Mouse (Mus musculus) neural tube, embryonic 13.5 days (tissue): Measurements from ENCODE around the gene Acad10. TPM values are rescaled to one million over a fixed set of nuclear protein-coding genes. Genes with fewer than 3 reads are reported as not detected.
"Not testable (repeated sequence)": the region's sequence is repeated elsewhere in the genome, so short reads cannot be mapped to it uniquely, and the experiment has no call there.

Experiments used
- ATAC-seq: fragments of 200-750 bp; cut with Nextera tagmentation; 2 replicates; pipeline ENCODE4 v1.8.0; 2017; ENCODE audit warnings: low read depth, mild to moderate bottlenecking, moderate TSS enrichment, moderate library complexity
- H3K27ac ChIP-seq: fragments of 300-500 bp; sonication (generic); replicated peaks from 2 replicates; pipeline ENCODE4 v1.5.1; 2015; ENCODE audit warnings: moderate library complexity, mild to moderate bottlenecking, inconsistent platforms
- H3K27me3 ChIP-seq: fragments of 300-500 bp; sonication (generic); 2 replicates; pipeline ENCODE4 v1.6.1; 2015; ENCODE audit warnings: mild to moderate bottlenecking, inconsistent platforms
- H3K36me3 ChIP-seq: fragments of 300-500 bp; sonication (generic); 2 replicates; pipeline ENCODE4 v1.6.1; 2015; ENCODE audit warnings: mild to moderate bottlenecking, inconsistent platforms
- H3K4me1 ChIP-seq: fragments of 300-500 bp; sonication (generic); replicated peaks from 2 replicates; pipeline ENCODE4 v1.6.1; 2015; ENCODE audit warnings: inconsistent platforms
- H3K4me2 ChIP-seq: fragments of 300-500 bp; sonication (generic); 2 replicates; pipeline ENCODE4 v1.6.1; 2015; ENCODE audit warnings: inconsistent platforms, mild to moderate bottlenecking, moderate library complexity
- H3K4me3 ChIP-seq: fragments of 300-500 bp; sonication (generic); 2 replicates; pipeline ENCODE4 v1.5.1; 2015; ENCODE audit warnings: mild to moderate bottlenecking, inconsistent platforms
- H3K9ac ChIP-seq: fragments of 300-500 bp; sonication (generic); 2 replicates; pipeline ENCODE4 v1.6.1; 2015; ENCODE audit warnings: moderate library complexity, mild to moderate bottlenecking, inconsistent platforms
- H3K9me3 ChIP-seq: fragments of 300-500 bp; sonication (generic); 2 replicates; pipeline ENCODE4 v1.6.1; 2016; ENCODE audit warnings: inconsistent platforms
- WGBS: fragments of 180-500 bp; shearing (Covaris S2); methylation state at CpG from one replicate; pipeline ENCODE4 v1.1.7; 2015; 5-methylcytosine and 5-hydroxymethylcytosine counted together
- polyA plus RNA-seq: library from polyadenylated mRNA; unstranded; fragments of >200 nt; fragmentation: Nextera tagmentation; extraction: Ambion mirVana; gene quantifications from 2 replicates; pipeline ENCODE4 v1.2.1, GENCODE M21; 2015

Acad10 gene
- polyA plus RNA-seq, 1 experiment from 2014 or later = 1.3 TPM

GRCm38 (mm10) chr5:121609556-121610135 lies 50.7 kb downstream of the Acad10 start:
- H3K36me3 ChIP-seq, H3K4me3 ChIP-seq, H3K4me2 ChIP-seq, H3K4me1 ChIP-seq, H3K9ac ChIP-seq, ATAC-seq, H3K27ac ChIP-seq, H3K27me3 ChIP-seq, H3K9me3 ChIP-seq: not testable (repeated sequence)
- WGBS = 42% methylated on average over 7 of the region's 8 CpGs

- WGBS = 0% methylated on average over 2 of the region's 2 CpGs
- no peak for ATAC-seq
- H3K9me3 ChIP-seq = no peaks in the 10 kb centered on the region
These were observed 54.2 kb downstream of the Acad10 start for GRCm38 (mm10) chr5:121606151-121606550.

GRCm38 (mm10) chr5:121603815-121604214 lies 56.5 kb downstream of the Acad10 start:
- H3K36me3 ChIP-seq, ATAC-seq, H3K4me2 ChIP-seq, H3K9ac ChIP-seq, H3K27me3 ChIP-seq, H3K27ac ChIP-seq, H3K4me3 ChIP-seq, H3K9me3 ChIP-seq, H3K4me1 ChIP-seq: not testable (repeated sequence)
- WGBS = 85% methylated on average over 1 of the region's 1 CpGs

More at GRCm38 (mm10) chr5:121606151-121606550, 54.2 kb downstream of the Acad10 start:
- H3K4me1 ChIP-seq = 0 out of 2 replicates have a peak, but pooled peaks cover 4% of the 10 kb centered on the region
- H3K4me3 ChIP-seq = no peak overlapping the region
- H3K27ac ChIP-seq = no peak overlapping the region
- H3K4me2 ChIP-seq = no peak overlapping the region
- H3K27me3 ChIP-seq = no peaks in the 10 kb centered on the region
- H3K9ac ChIP-seq = no peak overlapping the region
- no peaks in the 10 kb centered on the region for H3K36me3 ChIP-seq

DNA sequence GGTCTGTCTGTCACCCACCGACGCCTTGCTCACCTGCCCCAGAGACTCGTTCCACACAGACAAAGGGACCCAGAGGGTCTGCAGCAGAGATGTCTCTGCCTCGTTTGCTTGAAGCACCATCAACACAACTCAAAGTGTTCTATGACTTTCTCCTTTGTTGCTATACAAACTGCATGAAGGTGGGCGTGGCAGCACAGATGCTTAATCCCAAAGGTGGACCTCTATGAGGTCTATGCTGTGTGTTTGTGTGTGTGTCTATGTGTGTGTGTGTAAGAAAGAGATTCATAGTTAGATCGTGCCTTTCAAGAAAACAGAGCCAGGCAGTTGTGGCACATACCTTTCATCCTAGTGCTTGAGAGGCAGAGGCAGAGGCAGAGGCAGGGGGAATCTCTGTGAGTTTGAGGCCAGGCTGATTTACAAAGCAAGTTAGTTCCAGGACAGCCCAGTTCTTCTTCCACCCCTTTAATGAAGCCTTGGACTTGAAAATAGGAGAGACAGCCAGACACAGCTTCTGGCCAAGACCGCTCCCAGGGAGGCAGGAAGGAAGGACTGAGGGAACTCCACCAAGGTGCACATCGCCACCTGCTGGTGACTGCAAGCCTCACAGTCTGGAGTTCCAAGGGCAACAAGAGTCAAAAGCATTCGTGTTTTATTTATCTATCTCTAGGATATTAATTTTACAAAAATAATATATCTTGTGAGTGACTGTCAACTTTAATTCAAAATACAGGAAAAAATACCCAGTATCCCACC lies 58.6 kb downstream of the Acad10 start:
- H3K9ac ChIP-seq = peak overlapping the region; percentile 41; the same call in 1 of the 2 replicates
- H3K4me3 ChIP-seq = no peak overlapping the region
- 0 out of 2 replicates have a peak, but pooled peaks cover 4% of the 10 kb centered on the region for H3K4me1 ChIP-seq
- no peak overlapping the region for H3K27ac ChIP-seq
- H3K36me3 ChIP-seq = no peaks in the 10 kb centered on the region
- no peak overlapping the region for H3K4me2 ChIP-seq
- H3K27me3 ChIP-seq = no peaks in the 10 kb centered on the region
- H3K9me3 ChIP-seq = no peaks in the 10 kb centered on the region
- ATAC-seq = no peak
- WGBS = 31% methylated on average over 9 of the region's 9 CpGs

DNA sequence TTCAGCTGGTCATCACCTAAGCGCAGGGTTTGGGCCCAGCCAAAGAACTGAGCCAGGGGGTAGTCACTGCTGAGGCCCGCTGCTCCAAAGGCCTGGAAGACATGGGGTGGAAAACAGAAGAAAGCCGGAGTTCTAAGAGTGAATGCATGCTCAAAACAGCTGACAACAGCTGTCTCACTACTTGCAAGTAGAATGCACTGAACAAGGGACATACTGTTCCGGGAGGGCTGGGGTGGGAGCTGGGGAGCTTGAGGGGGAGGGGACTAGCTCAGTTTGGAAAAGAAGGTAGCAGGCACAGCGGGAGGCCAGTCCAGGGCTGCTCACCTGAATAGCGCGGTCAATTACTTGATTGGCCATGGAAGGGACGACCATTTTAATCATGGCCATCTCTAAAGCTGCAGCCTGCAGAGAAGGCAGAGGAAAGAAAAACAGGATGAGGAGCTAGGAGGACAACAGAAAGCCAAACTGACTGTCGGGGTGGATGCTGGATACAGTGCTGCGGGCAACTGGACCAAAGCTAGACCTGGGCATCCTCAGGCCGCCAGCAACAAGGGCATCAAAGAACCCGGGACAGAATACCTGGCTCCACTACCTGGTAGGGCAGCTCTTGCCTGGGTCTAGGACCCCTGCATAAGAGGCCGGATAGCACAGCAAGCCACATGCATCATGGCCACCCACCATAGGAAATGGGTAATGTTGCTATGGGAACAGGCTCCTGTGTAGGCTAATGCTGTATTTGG lies 61.3 kb downstream of the Acad10 start:
- H3K36me3 ChIP-seq = no peaks in the 10 kb centered on the region
- whole genome bisulfite sequencing = 59% methylated on average over 13 of the region's 13 CpGs

DNA sequence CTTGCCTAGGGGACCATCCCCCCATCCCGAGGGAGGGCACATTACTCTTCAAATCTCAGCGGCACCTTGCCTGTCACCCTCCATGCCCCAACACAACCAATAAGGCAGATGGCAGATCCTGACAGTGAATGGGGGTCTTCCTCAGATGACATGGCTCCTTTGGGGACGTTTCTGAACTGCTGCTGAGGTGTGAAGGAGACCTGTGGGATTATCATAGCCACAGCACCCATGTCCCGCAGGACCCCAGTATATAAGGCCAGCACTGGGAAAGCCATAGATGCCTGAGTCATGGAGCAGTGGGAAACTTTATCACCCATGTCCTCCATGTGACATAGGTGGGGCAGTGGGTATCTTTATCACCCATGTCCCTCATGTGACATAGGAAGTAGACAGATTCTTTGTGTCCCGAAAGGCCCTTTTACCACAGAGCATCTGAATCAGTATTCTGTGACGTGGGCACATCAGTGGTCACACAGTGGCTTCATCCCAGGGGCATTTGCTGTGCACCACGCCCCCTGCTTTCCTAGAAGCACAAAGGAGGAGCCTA lies 62.2 kb downstream of the Acad10 start:
- ATAC-seq = no peak
- no peak overlapping the region for H3K9ac ChIP-seq
- no peak overlapping the region for H3K27ac ChIP-seq
- peaks cover 22% of the 10 kb centered on the region for H3K4me1 ChIP-seq
- WGBS = 74% methylated on average over 7 of the region's 7 CpGs
- H3K4me3 ChIP-seq = no peak overlapping the region
- H3K36me3 ChIP-seq = no peaks in the 10 kb centered on the region
- H3K27me3 ChIP-seq = 0 out of 2 replicates have a peak, but pooled peaks cover 4% of the 10 kb centered on the region
- H3K4me2 ChIP-seq = no peak overlapping the region
- no peaks in the 10 kb centered on the region for H3K9me3 ChIP-seq

More for the DNA sequence above, 61.3 kb downstream of the Acad10 start:
- H3K4me3 ChIP-seq = no peak overlapping the region
- H3K9ac ChIP-seq = no peak overlapping the region
- H3K9me3 ChIP-seq = no peaks in the 10 kb centered on the region
- H3K4me1 ChIP-seq = peaks cover 14% of the 10 kb centered on the region
- H3K27me3 ChIP-seq = 0 out of 2 replicates have a peak, but pooled peaks cover 4% of the 10 kb centered on the region
- ATAC-seq = no peak
- H3K4me2 ChIP-seq = no peak overlapping the region
- H3K27ac ChIP-seq = no peak overlapping the region

DNA sequence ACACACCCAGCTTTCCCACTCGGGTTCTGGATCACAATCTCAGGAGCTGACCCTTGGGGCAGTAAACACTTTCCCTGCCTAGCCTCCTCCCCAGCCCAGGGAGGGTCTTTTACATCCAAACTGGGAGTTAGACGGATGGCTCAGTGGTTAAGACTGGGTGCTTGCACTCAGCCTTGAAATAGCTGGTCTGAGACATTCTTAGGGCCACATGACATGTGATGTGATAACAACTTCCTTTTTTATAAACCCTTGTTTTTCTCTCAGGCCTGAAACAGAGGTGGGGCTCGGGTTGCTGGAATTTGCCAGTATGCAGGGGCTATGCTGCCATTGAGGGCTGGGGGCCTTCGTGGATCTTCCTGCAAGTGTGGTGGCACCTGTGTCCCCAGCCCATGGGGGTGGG lies 63.0 kb downstream of the Acad10 start:
- H3K4me1 ChIP-seq = peaks cover 29% of the 10 kb centered on the region
- no peak overlapping the region for H3K27ac ChIP-seq
- 76% methylated on average over 4 of the region's 4 CpGs for WGBS
- no peak overlapping the region for H3K4me3 ChIP-seq
- no peaks in the 10 kb centered on the region for H3K36me3 ChIP-seq
- no peak for ATAC-seq
- H3K9ac ChIP-seq = no peak overlapping the region
- 0 out of 2 replicates have a peak, but pooled peaks cover 4% of the 10 kb centered on the region for H3K27me3 ChIP-seq
- no peak overlapping the region for H3K4me2 ChIP-seq
- no peaks in the 10 kb centered on the region for H3K9me3 ChIP-seq

DNA sequence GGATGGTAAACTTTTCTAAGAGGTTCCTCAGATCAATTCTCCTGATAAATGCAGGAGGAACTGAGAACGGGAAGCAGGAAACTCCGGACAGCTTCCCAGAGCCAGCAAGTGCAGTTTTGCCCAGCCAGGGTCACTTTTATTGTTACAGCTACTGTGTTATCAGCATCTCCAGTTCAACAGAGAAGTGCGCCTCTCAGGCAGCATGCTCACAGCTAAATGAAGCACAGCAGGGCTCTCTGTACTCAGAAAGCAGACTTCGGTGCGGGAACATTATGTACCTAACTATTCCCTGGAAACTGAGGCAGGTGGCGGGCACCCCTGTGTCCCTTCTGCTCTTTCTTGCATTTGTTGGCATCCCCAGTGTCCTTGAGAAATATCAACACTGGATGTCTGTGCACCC lies 64.1 kb downstream of the Acad10 start:
- no peak for ATAC-seq
- H3K4me1 ChIP-seq = peaks cover 32% of the 10 kb centered on the region
- 0 out of 2 replicates have a peak, but pooled peaks cover 4% of the 10 kb centered on the region for H3K27me3 ChIP-seq
- no peaks in the 10 kb centered on the region for H3K36me3 ChIP-seq
- H3K4me2 ChIP-seq = no peak overlapping the region
- no peaks in the 10 kb centered on the region for H3K9me3 ChIP-seq
- WGBS = 84% methylated on average over 6 of the region's 6 CpGs
- no peak overlapping the region for H3K4me3 ChIP-seq
- H3K27ac ChIP-seq = no peak overlapping the region
- H3K9ac ChIP-seq = no peak overlapping the region

- H3K4me1 ChIP-seq = peaks cover 32% of the 10 kb centered on the region
- WGBS = 78% methylated on average over 6 of the region's 6 CpGs
- ATAC-seq = no peak
- H3K4me2 ChIP-seq = no peak overlapping the region
- H3K9me3 ChIP-seq = no peaks in the 10 kb centered on the region
- H3K27me3 ChIP-seq = 0 out of 2 replicates have a peak, but pooled peaks cover 4% of the 10 kb centered on the region
- H3K36me3 ChIP-seq = no peaks in the 10 kb centered on the region
- no peak overlapping the region for H3K27ac ChIP-seq
- no peak overlapping the region for H3K4me3 ChIP-seq
- H3K9ac ChIP-seq = no peak overlapping the region
These were observed 64.6 kb downstream of the Acad10 start for GRCm38 (mm10) chr5:121595758-121596157.

GRCm38 (mm10) chr5:121594714-121595313 lies 65.5 kb downstream of the Acad10 start:
- H3K9ac ChIP-seq = no peak overlapping the region
- peaks cover 32% of the 10 kb centered on the region for H3K4me1 ChIP-seq
- H3K27ac ChIP-seq = peak overlapping the region; percentile 85
- no peak overlapping the region for H3K4me3 ChIP-seq
- no peaks in the 10 kb centered on the region for H3K36me3 ChIP-seq
- peak overlapping the region; percentile 97 for H3K4me2 ChIP-seq
- 83% methylated on average over 6 of the region's 6 CpGs for WGBS
- ATAC-seq = no peak
- H3K27me3 ChIP-seq = 0 out of 2 replicates have a peak, but pooled peaks cover 4% of the 10 kb centered on the region
- no peaks in the 10 kb centered on the region for H3K9me3 ChIP-seq

DNA sequence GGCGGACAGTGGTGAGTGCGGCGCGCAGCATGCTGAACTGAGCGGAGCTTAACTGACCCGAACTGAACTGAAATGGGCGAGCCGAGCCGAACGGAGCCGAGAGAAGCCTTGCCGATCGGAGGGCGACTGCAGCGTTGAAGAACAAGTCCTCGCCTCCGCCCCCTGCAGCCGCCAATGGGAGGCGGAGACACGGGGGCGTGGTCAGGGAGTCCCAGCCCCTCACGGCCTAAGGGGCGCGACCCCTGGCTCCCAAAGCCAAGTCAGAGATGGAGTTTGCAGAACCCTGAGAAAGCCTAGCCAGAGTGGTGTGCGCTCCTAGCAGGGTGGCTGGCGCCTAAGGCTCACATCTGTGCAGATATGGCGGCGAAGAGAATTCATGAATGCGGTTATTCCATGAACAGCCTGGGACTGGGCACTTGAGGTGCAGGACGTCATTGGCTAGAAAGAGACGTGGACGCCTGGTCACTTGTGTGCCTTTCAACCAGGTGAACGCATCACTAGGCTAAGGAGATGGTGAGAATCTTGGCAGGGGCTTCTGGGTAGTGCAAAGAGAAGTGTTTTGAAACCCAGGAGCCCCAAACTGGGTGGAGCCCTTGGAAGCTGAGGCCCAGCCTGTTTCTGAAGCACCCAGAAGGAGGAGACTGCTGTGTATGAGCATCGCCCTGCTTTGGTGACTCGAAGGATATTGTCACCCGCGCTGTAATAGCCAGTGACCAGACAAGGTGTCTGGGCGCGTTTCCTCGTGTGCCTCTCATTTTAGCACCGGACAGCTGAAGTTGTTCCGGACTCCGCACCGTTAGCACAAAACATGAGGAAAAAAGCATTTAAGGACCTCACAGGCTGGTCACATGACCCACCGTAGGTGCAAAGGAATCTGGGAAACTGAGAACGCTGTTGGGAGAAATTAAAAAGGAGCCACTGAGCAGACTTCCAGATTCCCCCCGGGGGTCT lies 66.6 kb downstream of the Acad10 start, which contains the start of gene Aldh2:
Gene Aldh2 (minus strand): TSS at position 374 of the 951 bp plus-strand sequence.
- peak within 1 kb of the TSS; percentile 85 for H3K27ac ChIP-seq
- 0 out of 2 replicates have a peak, but pooled peaks cover 4% of the 10 kb centered on the region for H3K27me3 ChIP-seq
- peak; percentile 89 for ATAC-seq
- peak within 1 kb of the TSS; percentile 84 for H3K9ac ChIP-seq
- peaks cover 32% of the 10 kb centered on the region for H3K4me1 ChIP-seq
- H3K9me3 ChIP-seq = no peaks in the 10 kb centered on the region
- H3K36me3 ChIP-seq = no peaks in the 10 kb centered on the region
- H3K4me2 ChIP-seq = peak within 1 kb of the TSS; percentile 97
- 3% methylated on average over 47 of the region's 47 CpGs for WGBS
- peak within 1 kb of the TSS; percentile 69 for H3K4me3 ChIP-seq
